Mouse (Mus musculus) CH12.LX (cell line): ENCODE measurements around the gene Gucy2c. TPM values are rescaled to one million over a fixed set of nuclear protein-coding genes. Genes with fewer than 3 reads are reported as not detected.
A peak's percentile ranks its signal among the peaks of the same experiment; 100 is the strongest.

Experiments used
- DNase-seq: peaks from one replicate; pipeline ENCODE4 v3.0.0-alpha.2; 2013; ENCODE audit errors: extremely low read depth
- H3K27ac ChIP-seq: 2 replicates; pipeline ENCODE4 v1.5.1; 2012; ENCODE audit warnings: low read depth, mild to moderate bottlenecking, control low read depth, moderate library complexity; ENCODE audit not compliant: insufficient read depth
- H3K27me3 ChIP-seq: replicated peaks from 2 replicates; pipeline ENCODE3; 2012; ENCODE audit warnings: inconsistent platforms
- H3K36me3 ChIP-seq, 2 experiments: replicated peaks in 1 of 2; 2 replicates each; pipeline versions ENCODE3 to v1.6.1; 2012; ENCODE audit warnings: inconsistent platforms in 1 of 2, low read length in 1 of 2, mild to moderate bottlenecking in 1 of 2, mixed read lengths in 1 of 2, moderate library complexity in 1 of 2; ENCODE audit not compliant: control insufficient read depth in 1 of 2, insufficient read depth in 1 of 2
- H3K4me1 ChIP-seq, 2 experiments: 2 replicates each; pipeline ENCODE4 v1.6.1; 2012; ENCODE audit warnings: inconsistent platforms in 1 of 2, moderate library complexity in 1 of 2; ENCODE audit not compliant: insufficient read depth in 2 of 2, control insufficient read depth in 1 of 2
- H3K4me2 ChIP-seq: 2 replicates; pipeline ENCODE4 v1.6.1; 2012; ENCODE audit warnings: low read depth, mild to moderate bottlenecking, control low read depth; ENCODE audit not compliant: poor library complexity, insufficient read depth, severe bottlenecking
- H3K4me3 ChIP-seq, 3 experiments: fragments of 150-350 bp in 1 of 3; sonication (generic) in 1 of 3; replicated peaks in 1 of 3; 2 replicates each; pipeline versions ENCODE3 to v1.5.1; 2011 to 2012; ENCODE audit warnings: low read depth in 2 of 3, low read length in 2 of 3, mild to moderate bottlenecking in 2 of 3, moderate library complexity in 2 of 3, control low read depth in 1 of 3, improper control_type of control experiment in 1 of 3, inconsistent platforms in 1 of 3, mixed read lengths in 1 of 3; ENCODE audit not compliant: poor library complexity in 1 of 3
- H3K79me2 ChIP-seq: replicated peaks from 2 replicates; pipeline ENCODE4 v1.6.1; 2012; ENCODE audit warnings: mild to moderate bottlenecking, moderate library complexity; ENCODE audit not compliant: control insufficient read depth, poor library complexity, insufficient read depth, severe bottlenecking; ENCODE audit errors: extremely low read depth
- H3K9ac ChIP-seq: 2 replicates; pipeline ENCODE4 v1.6.1; 2012; ENCODE audit warnings: low read depth, mild to moderate bottlenecking, control low read depth, moderate library complexity; ENCODE audit not compliant: insufficient read depth
- H3K9me3 ChIP-seq: replicated peaks from 2 replicates; pipeline ENCODE3; 2012; ENCODE audit warnings: low read length, inconsistent platforms, mixed read lengths
- BHLHE40 ChIP-seq: IDR thresholded peaks from 2 replicates; pipeline ENCODE4 v1.6.1; 2011; ENCODE audit warnings: mild to moderate bottlenecking, low read depth, low read length, improper control_type of control experiment
- E2F4 ChIP-seq: IDR thresholded peaks from 2 replicates; pipeline ENCODE4 v1.6.1; 2011; ENCODE audit warnings: low read depth, low read length, improper control_type of control experiment; ENCODE audit not compliant: insufficient replicate concordance
- HCFC1 ChIP-seq: IDR thresholded peaks from 2 replicates; pipeline ENCODE4 v1.6.1; 2012; ENCODE audit warnings: low read depth, mild to moderate bottlenecking, inconsistent platforms, low read length, improper control_type of control experiment
- IRF4 ChIP-seq: IDR thresholded peaks from 2 replicates; pipeline ENCODE4 v1.6.1; 2014; ENCODE audit warnings: low read depth, mild to moderate bottlenecking, inconsistent platforms, low read length, improper control_type of control experiment
- JUN ChIP-seq: IDR thresholded peaks from 2 replicates; pipeline ENCODE4 v1.6.1; 2011; ENCODE audit warnings: low read depth, mild to moderate bottlenecking, low read length, improper control_type of control experiment, moderate library complexity; ENCODE audit not compliant: insufficient read depth
- JUND ChIP-seq: conservative IDR thresholded peaks from 2 replicates; pipeline ENCODE4 v1.6.1; 2011; ENCODE audit warnings: low read depth, low read length, improper control_type of control experiment
- KAT2A ChIP-seq: IDR thresholded peaks from 2 replicates; pipeline ENCODE4 v1.6.1; 2012; ENCODE audit warnings: low read length, improper control_type of control experiment, inconsistent platforms; ENCODE audit not compliant: insufficient replicate concordance
- MAX ChIP-seq: IDR thresholded peaks from 2 replicates; pipeline ENCODE4 v1.6.1; 2011; ENCODE audit warnings: low read length, improper control_type of control experiment
- MAZ ChIP-seq: IDR thresholded peaks from 2 replicates; pipeline ENCODE4 v1.6.1; 2012; ENCODE audit warnings: low read depth, mild to moderate bottlenecking, inconsistent platforms, low read length, improper control_type of control experiment, moderate library complexity
- MYC ChIP-seq: IDR thresholded peaks from 2 replicates; pipeline ENCODE4 v1.6.1; 2011; ENCODE audit warnings: low read depth, mild to moderate bottlenecking, improper control_type of control experiment, low read length
- NELFE ChIP-seq: IDR thresholded peaks from 2 replicates; pipeline ENCODE4 v1.6.1; 2011; ENCODE audit warnings: low read depth, low read length, improper control_type of control experiment
- PAX5 ChIP-seq: IDR thresholded peaks from 2 replicates; pipeline ENCODE4 v1.6.1; 2012; ENCODE audit warnings: low read length, inconsistent platforms, mixed read lengths
- POLR2A ChIP-seq: IDR thresholded peaks from 2 replicates; pipeline ENCODE4 v1.6.1; 2011; ENCODE audit warnings: low read depth, mild to moderate bottlenecking, improper control_type of control experiment, low read length
- TCF12 ChIP-seq: IDR thresholded peaks from 2 replicates; pipeline ENCODE4 v1.6.1; 2014; ENCODE audit warnings: low read depth, mild to moderate bottlenecking, inconsistent platforms, low read length, improper control_type of control experiment
- USF1 ChIP-seq: IDR thresholded peaks from 2 replicates; pipeline ENCODE4 v1.6.1; 2014; ENCODE audit warnings: low read depth, mild to moderate bottlenecking, inconsistent platforms, low read length, improper control_type of control experiment
- ZNF384 ChIP-seq: IDR thresholded peaks from 2 replicates; pipeline ENCODE4 v1.6.1; 2012; ENCODE audit warnings: low read depth, low read length, improper control_type of control experiment, inconsistent platforms
- dilution Hi-C: fragments of 300-500 bp; cut with MboI; formaldehyde crosslinking; loops from 2 replicates; pipeline ENCODE4 v1.14.3; 2020; ENCODE audit warnings: low sequenced_read_pairs; ENCODE audit not compliant: extremely low pct_unique_long_range_greater_than_20kb, extremely low pct_ligation_motif_present
- in situ Hi-C: fragments of 300-500 bp; cut with MboI; formaldehyde crosslinking; loops from 3 replicates; pipeline ENCODE4 v1.14.3; 2019; ENCODE audit warnings: low sequenced_read_pairs, low pct_ligation_motif_present, low pct_unique_long_range_greater_than_20kb, mixed read lengths
- polyA plus RNA-seq: library from polyadenylated mRNA; unstranded; fragments of >175 nt; gene quantifications from 2 replicates; pipeline ENCODE4 v1.2.1, GENCODE M21; 2012; ENCODE audit warnings: low read depth; ENCODE audit not compliant: insufficient read length
- total RNA-seq, 2 experiments: library from RNA; depleted of rRNA; stranded (reverse); fragments of 300-350 nt in 1 of 2; fragments of >200 nt in 1 of 2; gene quantifications; 2 replicates each; pipeline ENCODE4 v1.2.3; 2012 to 2014

Gucy2c gene
- total and polyA plus RNA-seq, 3 experiments = 0.08 to 0.13 (median 0.10) TPM

- DNase-seq = no peak
- H3K4me1 ChIP-seq = peaks cover 0 to 9% of the 10 kb centered on the region in 2 experiments; a peak in 2 of 4 replicates
- in situ Hi-C loops (no loop called here), dilution Hi-C loops (no loop called here)
- H3K4me3 ChIP-seq = no peak overlapping the region
- H3K36me3 ChIP-seq = no peaks in the 10 kb centered on the region
- H3K4me2 ChIP-seq = no peak overlapping the region
- no peaks in the 10 kb centered on the region for H3K79me2 ChIP-seq
- no peaks in the 10 kb centered on the region for H3K9me3 ChIP-seq
- TF ChIP-seq KAT2A (no peak), BHLHE40 (peak; percentile 64)
- H3K9ac ChIP-seq = no peak overlapping the region
- H3K27ac ChIP-seq = no peak overlapping the region
- no peaks in the 10 kb centered on the region for H3K27me3 ChIP-seq
Measured at GRCm38 (mm10) chr6:136795850-136796249, 14.3 kb upstream of the Gucy2c start.

DNA sequence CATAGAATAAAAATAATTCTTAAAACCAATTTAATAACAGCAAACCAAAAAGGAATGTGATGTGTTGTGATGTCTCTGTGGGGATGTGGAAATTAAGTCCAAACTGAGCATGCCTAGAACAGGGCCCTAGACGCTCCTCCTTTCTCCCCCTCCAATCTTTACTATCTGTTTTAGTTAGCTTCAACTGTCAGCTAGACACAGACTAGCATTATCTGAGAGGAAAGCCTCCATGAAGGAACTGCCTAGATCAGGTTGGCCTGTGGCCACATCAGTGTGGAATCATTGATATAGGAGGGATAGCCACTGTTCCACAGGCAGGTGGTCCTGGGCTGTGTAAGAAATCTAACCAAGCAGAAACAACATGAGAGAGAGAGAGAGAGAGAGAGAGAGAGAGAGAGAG is 13.5 kb upstream of the Gucy2c start:
- in situ Hi-C loops = no loop called here
- H3K9ac ChIP-seq = no peak overlapping the region
- H3K4me1 ChIP-seq = peaks cover 0 to 9% of the 10 kb centered on the region in 2 experiments; a peak in 2 of 4 replicates
- no peaks in the 10 kb centered on the region for H3K36me3 ChIP-seq
- no peaks in the 10 kb centered on the region for H3K79me2 ChIP-seq
- H3K4me3 ChIP-seq = no peak overlapping the region
- dilution Hi-C loops = no loop called here
- no peaks in the 10 kb centered on the region for H3K27me3 ChIP-seq
- no peak overlapping the region for H3K27ac ChIP-seq
- no peak for DNase-seq
- TF ChIP-seq MYC (no peak), JUN (no peak), HCFC1 (no peak), BHLHE40 (no peak), NELFE (no peak)
- H3K9me3 ChIP-seq = no peaks in the 10 kb centered on the region
- H3K4me2 ChIP-seq = no peak overlapping the region

GRCm38 (mm10) chr6:136793831-136794525 is 12.4 kb upstream of the Gucy2c start:
- peak overlapping the region; percentile 48 for H3K4me2 ChIP-seq
- no peaks in the 10 kb centered on the region for H3K9me3 ChIP-seq
- DNase-seq = no peak
- H3K27ac ChIP-seq = no peak overlapping the region
- H3K27me3 ChIP-seq = no peaks in the 10 kb centered on the region
- in situ Hi-C loops = no loop called here
- dilution Hi-C loops = no loop called here
- H3K9ac ChIP-seq = no peak overlapping the region
- H3K79me2 ChIP-seq = no peaks in the 10 kb centered on the region
- H3K4me1 ChIP-seq = peaks cover 0 to 9% of the 10 kb centered on the region in 2 experiments; a peak in 2 of 4 replicates
- no peak overlapping the region for H3K4me3 ChIP-seq
- no peaks in the 10 kb centered on the region for H3K36me3 ChIP-seq
- TF ChIP-seq PAX5 (no peak), MAX (no peak), USF1 (no peak), E2F4 (no peak), MAZ (no peak), POLR2A (no peak), JUND (no peak), IRF4 (no peak), TCF12 (no peak), ZNF384 (no peak)
